Mouse (Mus musculus): ENCODE results near the gene Rptor.

DNA sequence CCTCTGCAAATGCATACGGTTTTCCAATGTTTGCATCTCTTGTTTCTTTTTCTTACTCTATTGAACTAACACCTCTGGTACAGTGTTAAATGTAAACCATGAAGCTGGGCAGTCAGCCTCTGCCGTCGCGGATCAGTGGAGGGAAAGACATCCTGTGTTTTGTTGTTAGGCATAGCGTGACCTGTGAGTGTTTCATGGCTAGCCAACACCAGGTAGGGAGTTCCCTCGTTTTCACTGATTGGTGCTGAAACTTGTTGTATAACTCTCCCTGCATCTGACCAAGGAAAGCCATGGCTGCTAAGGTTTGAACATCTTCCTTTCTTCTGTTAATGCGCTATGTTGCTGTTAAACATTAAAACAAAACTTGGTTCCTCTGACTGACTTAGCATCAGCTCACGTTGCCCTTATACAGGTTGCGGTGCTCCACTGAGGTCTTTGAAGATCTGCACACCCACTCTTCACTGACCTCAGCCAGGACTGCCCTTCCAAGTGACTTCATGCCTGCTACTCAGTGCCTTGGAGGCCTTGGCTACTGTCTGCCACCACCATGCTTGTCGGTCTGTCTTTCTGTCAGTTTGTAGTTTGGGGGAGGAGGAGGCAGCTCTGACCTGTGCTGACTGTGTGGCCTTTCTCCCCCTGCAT, 189.3 kb downstream of the Rptor start:
- no peak for TF ChIP-seq EP300 (IDR thresholded peaks at IDR 0.05; ENCODE audit: insufficient read depth, low read depth, low read length)
- TF ChIP-seq CTCF (IDR thresholded peaks at IDR 0.05): no peak

Data from heart, adult 2 months (tissue).